Mouse (Mus musculus): Measurements from ENCODE around the gene Lta. TPM values are rescaled to one million over a fixed set of nuclear protein-coding genes. Genes with fewer than 3 reads are reported as not detected.
A peak's percentile ranks its signal among the peaks of the same experiment; 100 is the strongest.
"Not testable (repeated sequence)": the region's sequence is repeated elsewhere in the genome, so short reads cannot be mapped to it uniquely, and the experiment has no call there.

Lta gene
- total RNA-seq, 2 experiments from 2014 or later = 0.36 to 0.62 TPM

GRCm38 (mm10) chr17:35241305-35242014 is 36.3 kb upstream of the Lta start, which contains the start of gene Ddx39b:
Gene Ddx39b (plus strand): TSS chr17:35241746.
- peak; percentile 92 to 96 for DNase-seq
- intact Hi-C loops (cut with DNase I) = loop anchor here (10.0 kb wide), 2 partner anchors 647 to 1127 kb away; partner anchors contain the start of genes Ager, H2-DMa and Pbx2

GRCm38 (mm10) chr17:35240384-35241304 is 35.5 kb upstream of the Lta start:
- no peak for DNase-seq
- intact Hi-C loops (cut with DNase I) = loop anchor here (10.0 kb wide), 2 partner anchors 646 to 1126 kb away; partner anchors contain the start of genes Ager, H2-DMa and Pbx2

DNA sequence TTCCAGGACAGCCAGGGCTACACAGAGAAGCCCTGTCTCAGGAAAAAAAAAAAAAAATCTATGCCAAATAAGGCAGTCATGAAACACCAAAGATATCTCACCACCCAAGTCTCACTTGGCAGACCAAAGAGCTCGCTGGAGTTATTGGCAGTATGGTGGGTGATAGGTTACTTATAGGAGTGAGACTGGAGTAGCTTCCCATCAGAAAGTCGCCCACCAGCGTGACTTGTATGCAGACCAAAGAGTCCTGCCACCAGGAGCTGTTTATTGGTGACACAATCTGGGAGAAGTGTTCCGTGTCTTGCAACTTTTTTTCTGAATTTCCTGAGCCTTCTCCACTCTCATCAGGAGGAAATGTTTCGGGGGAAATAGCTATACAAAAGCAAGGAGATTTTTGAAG is 34.5 kb upstream of the Lta start:
- no peak for DNase-seq
- intact Hi-C loops (cut with DNase I) = loop anchor here (10.0 kb wide), 2 partner anchors 645 to 1125 kb away; partner anchors contain the start of genes Ager, H2-DMa and Pbx2

DNA sequence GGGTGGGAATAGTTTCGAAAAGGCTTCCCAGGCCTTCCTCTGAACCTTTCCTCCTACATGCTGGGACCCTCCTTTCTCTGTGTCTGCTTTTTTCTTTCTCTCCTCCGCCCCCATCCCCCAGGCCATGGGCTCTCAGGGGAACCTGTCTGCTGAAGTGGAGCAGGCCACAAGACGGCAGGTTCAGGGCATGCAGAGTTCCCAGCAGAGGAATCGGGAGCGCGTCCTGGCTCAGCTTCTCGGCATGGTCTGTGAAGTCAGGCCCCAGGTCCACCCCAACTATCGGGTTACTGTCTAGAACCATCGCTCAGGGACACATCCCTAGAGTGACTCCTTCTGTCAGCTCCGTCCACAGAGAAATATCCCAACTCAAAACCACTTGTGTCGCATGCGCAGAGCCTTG is 32.4 kb upstream of the Lta start:
- intact Hi-C loops (cut with DNase I) = no loop called here
- no peak for DNase-seq

GRCm38 (mm10) chr17:35236996-35237395 is 31.8 kb upstream of the Lta start:
- no peak for DNase-seq
- intact Hi-C loops (cut with DNase I) = no loop called here

GRCm38 (mm10) chr17:35236390-35236746 is 31.2 kb upstream of the Lta start:
- intact Hi-C loops (cut with DNase I) = no loop called here

GRCm38 (mm10) chr17:35235614-35236389 is 30.7 kb upstream of the Lta start, which contains the start of gene Nfkbil1:
Gene Nfkbil1 (minus strand): TSS chr17:35235792.
- DNase-seq = peak; percentile 81 to 84
- intact Hi-C loops (cut with DNase I) = no loop called here

More at GRCm38 (mm10) chr17:35236390-35236746, 31.2 kb upstream of the Lta start:
- DNase-seq = peak; percentile 97 to 99

GRCm38 (mm10) chr17:35234903-35235302 is 29.8 kb upstream of the Lta start:
- intact Hi-C loops (cut with DNase I) = no loop called here
- peak in 1 of 2 experiments; percentile 47 for DNase-seq

DNA sequence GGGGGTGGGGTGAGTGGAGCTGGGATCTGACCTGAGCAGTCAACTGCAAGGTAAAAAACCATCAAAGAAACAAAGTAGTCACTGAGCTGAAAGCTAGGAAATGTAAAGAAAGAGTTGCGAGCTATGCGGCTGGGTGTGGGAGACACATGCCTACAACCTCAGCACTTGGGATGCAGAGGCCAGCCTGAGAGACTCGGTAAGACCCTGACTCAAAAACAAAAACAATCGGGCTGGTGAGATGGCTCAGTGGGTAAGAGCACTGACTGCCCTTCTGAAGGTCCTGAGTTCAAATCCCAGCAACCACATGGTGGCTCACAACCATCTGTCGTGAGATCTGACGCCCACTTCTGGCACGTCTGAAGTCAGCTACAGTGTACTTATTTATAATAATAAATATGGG is 28.9 kb upstream of the Lta start:
- intact Hi-C loops (cut with DNase I); DNase-seq: not testable (repeated sequence)

DNA sequence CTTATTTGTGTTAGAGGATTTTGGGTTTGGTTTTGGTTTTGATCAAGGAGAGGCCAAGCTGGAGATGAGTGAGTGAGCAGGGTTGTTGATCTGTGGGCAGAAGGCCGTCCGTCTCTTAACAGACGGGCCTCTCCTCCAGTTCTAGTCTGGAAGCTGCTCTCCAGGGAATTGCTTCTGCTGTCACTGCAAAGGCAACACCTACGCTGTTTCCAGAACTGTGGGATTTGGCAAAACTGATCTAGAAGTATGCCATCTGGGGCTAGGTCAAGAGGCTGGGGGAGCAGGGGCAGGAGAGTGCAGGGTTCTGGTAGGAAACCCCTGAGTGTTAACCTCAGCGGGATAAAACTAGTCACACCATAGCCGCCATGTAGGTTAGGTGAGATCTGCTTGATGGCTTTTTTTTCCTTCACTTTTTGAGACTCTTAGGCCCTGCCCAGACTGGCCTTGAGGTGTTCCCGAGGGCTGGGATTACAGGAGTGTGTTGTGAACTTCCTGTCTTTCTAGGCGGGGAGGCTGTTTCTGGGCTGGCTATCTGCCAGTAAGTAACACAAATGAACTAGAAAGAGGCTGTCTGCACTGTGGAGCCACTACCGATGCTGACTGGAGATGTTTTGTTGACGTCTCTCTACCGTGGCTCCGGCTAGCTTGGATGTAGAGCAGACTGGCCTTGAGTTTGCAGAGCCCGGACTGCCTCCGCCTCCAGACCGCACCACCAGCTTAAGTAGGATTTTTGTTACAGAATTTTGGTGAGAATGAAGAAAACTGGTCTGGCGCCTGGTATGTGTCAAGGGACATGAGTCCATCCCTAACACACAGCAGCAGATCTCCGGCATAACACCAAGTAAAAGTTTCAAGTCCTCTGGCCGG is 28.2 kb upstream of the Lta start, which contains the start of gene Atp6v1g2:
Gene Atp6v1g2 (plus strand): TSS at position 547 of the 867 bp plus-strand sequence.
- intact Hi-C loops (cut with DNase I) = loop anchor here (2.0 kb wide), 1 partner anchor 55 kb away; no protein-coding TSS in a partner anchor

DNA sequence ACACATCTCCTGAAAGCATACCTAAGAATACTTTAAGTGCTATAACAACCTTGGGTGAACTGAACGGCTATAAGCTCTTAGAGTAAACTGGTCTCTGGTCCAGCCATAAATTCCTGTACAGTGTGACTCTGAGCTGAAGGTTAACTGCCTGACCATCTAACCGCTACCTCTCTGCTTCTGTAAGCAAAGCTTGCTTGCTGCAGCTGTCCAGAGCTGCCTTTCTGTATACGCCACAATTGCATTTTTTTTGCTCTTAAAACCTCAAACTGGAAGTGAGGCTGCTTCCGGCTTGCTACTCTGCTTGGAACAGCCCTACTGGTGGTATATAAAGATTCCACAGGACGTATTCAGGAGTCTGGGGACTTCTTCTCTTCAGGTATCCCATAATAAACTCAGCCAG is 27.5 kb upstream of the Lta start:
- DNase-seq = no peak
- intact Hi-C loops (cut with DNase I) = loop anchor here (2.0 kb wide), 1 partner anchor 54 kb away; no protein-coding TSS in a partner anchor

More for the DNA sequence above, 28.2 kb upstream of the Lta start, which contains the start of gene Atp6v1g2:
- DNase-seq = no peak

DNA sequence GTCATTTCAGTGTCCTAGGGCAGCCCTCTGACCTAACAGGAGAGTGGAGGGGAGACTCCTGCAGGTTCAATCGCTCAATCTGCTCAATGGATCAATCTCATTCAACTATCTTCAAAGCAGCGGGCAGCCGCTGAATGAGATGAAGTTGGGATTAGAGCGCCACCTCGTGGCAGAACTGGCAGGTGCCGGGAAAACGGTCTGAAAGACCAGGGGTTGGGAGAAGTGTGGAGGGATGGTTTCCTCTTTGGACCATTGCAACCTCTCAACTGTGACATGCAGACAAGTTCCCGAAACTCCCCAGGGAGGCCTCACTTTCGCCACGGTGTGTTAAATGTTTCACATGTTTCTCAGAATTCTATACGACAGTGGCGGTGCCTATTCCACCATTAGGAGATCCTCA is 26.9 kb upstream of the Lta start:
- DNase-seq = peak; percentile 79 to 85
- intact Hi-C loops (cut with DNase I) = loop anchor here (2.0 kb wide), 1 partner anchor 53 kb away; no protein-coding TSS in a partner anchor

DNA sequence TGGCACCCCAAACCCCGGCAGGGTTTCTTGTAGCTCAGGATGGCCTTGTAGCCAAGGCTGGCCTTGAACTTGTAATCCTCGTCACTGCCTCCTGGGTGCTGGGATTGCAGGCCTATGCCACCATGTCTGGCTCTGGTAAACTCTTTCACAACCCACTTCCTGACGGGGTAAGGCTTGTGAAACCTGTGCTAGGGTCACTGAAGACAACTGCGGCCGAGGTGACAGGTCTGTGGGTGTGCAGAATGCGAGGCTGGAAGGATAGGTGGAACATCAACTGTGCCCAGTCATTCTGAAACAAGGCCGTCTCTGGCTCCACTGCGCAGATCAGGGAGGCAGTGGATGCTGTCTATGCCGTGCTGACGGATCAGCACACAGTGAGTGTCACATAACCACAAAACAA is 25.9 kb upstream of the Lta start:
- no peak for DNase-seq
- intact Hi-C loops (cut with DNase I) = no loop called here

DNA sequence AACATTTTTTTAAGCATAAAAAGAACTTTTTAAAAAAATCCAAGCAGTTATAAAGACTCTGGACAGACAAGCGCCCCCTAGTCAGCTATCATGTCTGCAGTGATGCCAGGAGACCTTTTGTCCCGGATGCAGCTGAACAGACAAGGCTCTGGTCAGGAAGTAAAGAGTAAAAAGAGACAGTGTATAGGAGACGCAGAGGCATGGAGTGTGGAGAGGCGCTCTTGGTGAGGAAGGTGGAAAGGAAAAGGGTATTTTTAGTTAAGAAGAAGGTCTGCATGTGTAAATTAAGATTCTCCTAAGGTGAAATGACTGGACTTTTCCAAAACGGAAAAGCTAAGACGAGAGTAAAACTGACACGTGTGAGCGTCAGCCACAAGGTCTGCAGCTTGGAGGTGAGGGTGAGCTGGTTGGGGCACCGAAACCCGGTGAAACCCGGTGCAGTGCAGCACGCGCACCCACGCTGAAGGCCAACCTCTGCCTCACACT is 21.5 kb upstream of the Lta start:
- intact Hi-C loops (cut with DNase I) = no loop called here
- DNase-seq = no peak

GRCm38 (mm10) chr17:35225456-35225855 is 20.3 kb upstream of the Lta start:
- DNase-seq = no peak
- intact Hi-C loops (cut with DNase I) = no loop called here

GRCm38 (mm10) chr17:35224641-35225040 is 19.5 kb upstream of the Lta start:
- DNase-seq = no peak
- intact Hi-C loops (cut with DNase I) = no loop called here

- intact Hi-C loops (cut with DNase I) = no loop called here
- DNase-seq = no peak
These were observed 17.1 kb upstream of the Lta start for GRCm38 (mm10) chr17:35222299-35222698.

DNA sequence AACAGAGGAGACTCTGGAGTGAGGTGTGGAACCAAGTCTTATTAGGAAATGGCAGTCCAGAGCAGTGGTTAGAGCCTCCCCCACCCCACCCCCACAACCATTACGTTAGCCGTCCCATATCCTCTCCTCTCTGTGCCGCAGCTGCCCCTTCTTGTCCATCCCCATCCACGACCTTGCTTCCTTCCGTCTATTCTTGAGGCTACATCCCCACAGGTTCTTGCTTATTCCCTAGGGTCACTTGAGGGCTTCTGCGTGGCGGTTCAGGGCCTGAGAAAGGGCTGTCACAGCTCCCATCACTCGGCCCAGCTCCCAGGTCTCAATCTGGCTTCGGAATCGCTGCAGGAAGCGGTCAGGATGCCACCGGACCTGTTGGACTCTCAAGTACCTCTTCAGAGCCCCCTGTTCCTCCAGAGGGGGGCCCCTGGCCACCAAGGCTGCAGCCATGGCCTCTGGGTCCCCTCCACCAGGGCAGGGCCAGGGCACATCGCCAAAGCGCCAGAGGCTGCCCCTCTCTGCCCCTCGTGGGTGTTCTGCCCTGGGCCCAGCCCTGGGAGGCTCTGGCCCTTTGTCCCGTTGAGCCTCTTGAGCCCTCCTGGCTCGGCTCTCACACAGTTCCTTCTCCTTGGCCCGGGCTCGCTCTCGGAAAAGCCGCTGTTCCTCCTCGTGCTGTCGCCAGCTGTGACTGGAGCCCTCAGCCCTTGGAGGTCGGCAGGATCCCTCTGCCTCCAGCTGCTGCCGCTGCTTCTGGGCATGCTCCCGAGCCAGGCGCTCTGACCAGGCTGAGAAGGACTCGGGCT is 15.2 kb upstream of the Lta start, which contains the start of gene Gm16181:
Gene Gm16181 (plus strand): TSS at position 679 of the 797 bp plus-strand sequence.
- intact Hi-C loops (cut with DNase I) = no loop called here
- DNase-seq = no peak

All from gastrocnemius, postnatal 36 days (tissue).